Mouse (Mus musculus): ENCODE data around the gene Gm5155. TPM values are rescaled to one million over a fixed set of nuclear protein-coding genes. Genes with fewer than 3 reads are reported as not detected.
"Not testable (repeated sequence)": the region's sequence is repeated elsewhere in the genome, so short reads cannot be mapped to it uniquely, and the experiment has no call there.

Gm5155 gene
- not detected in 2 replicates for polyA plus RNA-seq (2016; fragmentation: Nextera tagmentation; extraction: Ambion mirVana)

DNA sequence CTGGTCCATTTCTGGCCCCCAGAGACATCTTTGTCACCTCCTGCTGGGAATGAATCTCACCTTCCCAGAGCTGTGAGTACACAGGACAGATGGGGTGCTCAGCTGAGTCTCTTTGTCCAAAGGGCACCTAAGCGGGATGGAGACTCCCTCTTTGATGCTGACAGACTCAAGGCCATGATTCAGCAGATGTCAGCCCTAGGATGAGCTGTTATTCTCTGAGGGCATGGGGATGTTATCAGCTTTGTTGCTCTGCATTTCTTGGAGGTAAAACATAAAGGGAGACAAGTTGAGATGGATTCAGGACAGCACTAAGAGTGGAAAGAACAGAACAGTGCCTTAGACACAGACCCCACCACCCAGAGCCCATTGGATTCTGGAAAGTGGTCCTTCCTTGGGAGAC is at the start of gene Gm5155:
TSS of gene Gm5155 (plus strand) at position 301 of the 400 bp plus-strand sequence.
- no peaks in the 10 kb centered on the region for H3K36me3 ChIP-seq (replicated peaks)
- H3K27ac ChIP-seq (replicated peaks) = no peak within 1 kb of the TSS
- no peak within 1 kb of the TSS for H3K4me3 ChIP-seq
- no peaks in the 10 kb centered on the region for H3K4me1 ChIP-seq
- peaks cover 60% of the 10 kb centered on the region for H3K9me3 ChIP-seq
- no peak for DNase-seq (ENCODE audit: low spot score)
- H3K27me3 ChIP-seq (replicated peaks; ENCODE audit: low read depth, poor library complexity, severe bottlenecking) = no peaks in the 10 kb centered on the region
- WGBS = 75% methylated on average over 1 of the region's 1 CpGs

- Histone ChIP-seq H3K27me3 (replicated peaks; ENCODE audit: low read depth, poor library complexity, severe bottlenecking) (no peaks in the 10 kb centered on the region), H3K4me1 (no peaks in the 10 kb centered on the region), H3K36me3 (replicated peaks) (no peaks in the 10 kb centered on the region), H3K27ac (replicated peaks) (no peak overlapping the region), H3K4me3 (no peak overlapping the region), H3K9me3 (peaks cover 63% of the 10 kb centered on the region)
- WGBS = 94% methylated on average over 1 of the region's 1 CpGs
- DNase-seq (ENCODE audit: low spot score) = no peak
Observed at GRCm38 (mm10) chr7:17870776-17871175, 791 bp upstream of the Gm5155 start.

GRCm38 (mm10) chr7:17895341-17895740 is 23.8 kb downstream of the Gm5155 start:
- H3K9me3 ChIP-seq = peaks cover 37% of the 10 kb centered on the region
- not testable (repeated sequence) for H3K27ac ChIP-seq (replicated peaks); H3K4me1 ChIP-seq; H3K27me3 ChIP-seq (replicated peaks; ENCODE audit: low read depth, poor library complexity, severe bottlenecking); DNase-seq (ENCODE audit: low spot score); H3K36me3 ChIP-seq (replicated peaks); H3K4me3 ChIP-seq
- WGBS = 70% methylated on average over 1 of the region's 1 CpGs

- Histone ChIP-seq H3K9me3 (peaks cover 57% of the 10 kb centered on the region), H3K4me1 (no peaks in the 10 kb centered on the region), H3K36me3 (replicated peaks) (no peaks in the 10 kb centered on the region), H3K4me3 (no peak overlapping the region), H3K27me3 (replicated peaks; ENCODE audit: low read depth, poor library complexity, severe bottlenecking) (no peaks in the 10 kb centered on the region), H3K27ac (replicated peaks) (no peak overlapping the region)
- DNase-seq (ENCODE audit: low spot score) = no peak
- 80% methylated on average over 6 of the region's 6 CpGs for WGBS
Observed at GRCm38 (mm10) chr7:17903146-17903915, 31.8 kb downstream of the Gm5155 start.

Other genes with a start within 250 kb of the Gm5155 start
- gene Ceacam5, start 158.5 kb upstream of the Gm5155 start, polyA plus RNA-seq (2016; fragmentation: Nextera tagmentation; extraction: Ambion mirVana) = not detected in 2 replicates
- not detected in 2 replicates for gene Ceacam14, start 59.1 kb upstream of the Gm5155 start, polyA plus RNA-seq (2016; fragmentation: Nextera tagmentation; extraction: Ambion mirVana)
- gene Ceacam11, start 100.4 kb downstream of the Gm5155 start, polyA plus RNA-seq (2016; fragmentation: Nextera tagmentation; extraction: Ambion mirVana) = not detected in 2 replicates
- gene Ceacam13, start 138.1 kb downstream of the Gm5155 start, polyA plus RNA-seq (2016; fragmentation: Nextera tagmentation; extraction: Ambion mirVana) = not detected in 2 replicates
- not detected in 2 replicates for gene Ceacam12, start 194.2 kb downstream of the Gm5155 start, polyA plus RNA-seq (2016; fragmentation: Nextera tagmentation; extraction: Ambion mirVana)

All from embryonic facial prominence, embryonic 10.5 days (tissue).